Mouse (Mus musculus) ES-Bruce4 (cell line): ENCODE measurements around the gene Mrps33. TPM values are rescaled to one million over a fixed set of nuclear protein-coding genes. Genes with fewer than 3 reads are reported as not detected.

Experiments
- H3K27ac ChIP-seq: 2 replicates; pipeline ENCODE4 v1.5.1; 2012; ENCODE audit warnings: low read length, inconsistent platforms; ENCODE audit not compliant: insufficient read depth
- H3K27me3 ChIP-seq: 2 replicates; pipeline ENCODE4 v1.6.1; 2012; ENCODE audit warnings: mild to moderate bottlenecking, low read length, inconsistent platforms; ENCODE audit not compliant: control insufficient read depth, poor library complexity, insufficient read depth, severe bottlenecking
- H3K36me3 ChIP-seq: 2 replicates; pipeline ENCODE4 v1.6.1; 2012; ENCODE audit warnings: inconsistent platforms, mild to moderate bottlenecking, low read length, moderate library complexity; ENCODE audit not compliant: control insufficient read depth, poor library complexity, insufficient read depth, severe bottlenecking
- H3K4me1 ChIP-seq: one replicate; pipeline ENCODE4 v1.8.1; 2011; ENCODE audit warnings: low read length; ENCODE audit not compliant: control insufficient read depth, insufficient read depth
- H3K4me3 ChIP-seq: 2 replicates; pipeline ENCODE4 v1.5.1; 2011; ENCODE audit warnings: low read depth, mild to moderate bottlenecking, low read length
- H3K9ac ChIP-seq: 2 replicates; pipeline ENCODE4 v1.6.1; 2012; ENCODE audit warnings: low read depth, mild to moderate bottlenecking, inconsistent platforms; ENCODE audit not compliant: poor library complexity, severe bottlenecking
- H3K9me3 ChIP-seq: replicated peaks from 2 replicates; pipeline ENCODE4 v1.6.1; 2012; ENCODE audit warnings: mild to moderate bottlenecking, low read length, inconsistent platforms; ENCODE audit not compliant: control insufficient read depth, poor library complexity, insufficient read depth, severe bottlenecking
- CTCF ChIP-seq: IDR thresholded peaks from one replicate; pipeline ENCODE4 v1.8.1; 2011; ENCODE audit warnings: low read depth, low read length
- EP300 ChIP-seq: IDR thresholded peaks from 2 replicates; pipeline ENCODE4 v1.6.1; 2011; ENCODE audit warnings: low read depth, low read length; ENCODE audit not compliant: insufficient read depth
- POLR2A ChIP-seq: IDR thresholded peaks from one replicate; pipeline ENCODE4 v1.8.1; 2011; ENCODE audit warnings: low read length; ENCODE audit not compliant: insufficient read depth
- polyA plus RNA-seq: library from polyadenylated mRNA; stranded (reverse); fragments of >200 nt; gene quantifications from 2 replicates; pipeline ENCODE4 v1.2.4, GENCODE M21; 2011; ENCODE audit warnings: low read depth; ENCODE audit not compliant: missing spikeins, insufficient read depth, insufficient read length

Gene Mrps33
- polyA plus RNA-seq, 1 experiment, result 100 TPM

DNA sequence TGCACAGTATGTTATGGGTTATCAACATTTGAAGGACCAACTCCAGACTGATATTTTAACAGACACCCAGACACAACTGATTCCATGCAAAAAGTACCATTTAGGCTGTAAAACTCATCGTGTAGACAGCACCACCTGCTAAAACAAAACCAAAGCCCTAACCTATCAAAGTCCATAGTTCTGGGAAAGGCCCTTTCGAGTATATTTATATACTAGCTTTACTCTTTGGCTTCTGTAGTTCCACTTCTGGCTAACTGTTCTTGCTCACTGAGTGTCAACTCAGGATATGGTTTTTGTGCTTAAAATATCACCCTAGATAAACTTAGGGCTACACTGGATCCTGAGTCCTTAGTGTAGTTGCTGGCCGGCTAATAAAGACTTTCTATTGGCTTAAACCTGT lies 10.5 kb upstream of the Mrps33 start:
- H3K36me3 ChIP-seq, result no peaks in the 10 kb centered on the region
- H3K27ac ChIP-seq, result no peak overlapping the region
- TF ChIP-seq CTCF (no peak), EP300 (no peak), POLR2A (no peak)
- no peak overlapping the region for H3K4me3 ChIP-seq
- H3K27me3 ChIP-seq, result no peaks in the 10 kb centered on the region
- no peak overlapping the region for H3K9ac ChIP-seq
- H3K4me1 ChIP-seq, result no peaks in the 10 kb centered on the region
- no peaks in the 10 kb centered on the region for H3K9me3 ChIP-seq

GRCm38 (mm10) chr6:39818922-39819321 lies 8.1 kb upstream of the Mrps33 start:
- no peaks in the 10 kb centered on the region for H3K9me3 ChIP-seq
- no peaks in the 10 kb centered on the region for H3K27me3 ChIP-seq
- no peak overlapping the region for H3K27ac ChIP-seq
- TF ChIP-seq CTCF (no peak), POLR2A (no peak), EP300 (no peak)
- H3K9ac ChIP-seq, result no peak overlapping the region
- no peak overlapping the region for H3K4me3 ChIP-seq
- no peaks in the 10 kb centered on the region for H3K36me3 ChIP-seq
- H3K4me1 ChIP-seq, result no peaks in the 10 kb centered on the region

GRCm38 (mm10) chr6:39808511-39808910 lies 2.3 kb downstream of the Mrps33 start:
- TF ChIP-seq CTCF (no peak), EP300 (no peak), POLR2A (no peak)
- no peak overlapping the region for H3K4me3 ChIP-seq
- H3K9ac ChIP-seq, result no peak overlapping the region
- H3K4me1 ChIP-seq, result no peaks in the 10 kb centered on the region
- H3K9me3 ChIP-seq, result no peaks in the 10 kb centered on the region
- no peak overlapping the region for H3K27ac ChIP-seq
- peaks cover 2% of the 10 kb centered on the region; the same call in 1 of the 2 replicates for H3K36me3 ChIP-seq
- H3K27me3 ChIP-seq, result no peaks in the 10 kb centered on the region

- H3K9me3 ChIP-seq, result no peaks in the 10 kb centered on the region
- TF ChIP-seq CTCF, result no peak
- TF ChIP-seq POLR2A, result no peak
- no peak for TF ChIP-seq EP300
- no peak overlapping the region for H3K27ac ChIP-seq
- H3K4me1 ChIP-seq, result no peaks in the 10 kb centered on the region
- H3K4me3 ChIP-seq, result no peak overlapping the region
- no peaks in the 10 kb centered on the region for H3K27me3 ChIP-seq
- peaks cover 5% of the 10 kb centered on the region for H3K36me3 ChIP-seq
- H3K9ac ChIP-seq, result no peak overlapping the region
Observed at GRCm38 (mm10) chr6:39807050-39807560, 3.7 kb downstream of the Mrps33 start.

DNA sequence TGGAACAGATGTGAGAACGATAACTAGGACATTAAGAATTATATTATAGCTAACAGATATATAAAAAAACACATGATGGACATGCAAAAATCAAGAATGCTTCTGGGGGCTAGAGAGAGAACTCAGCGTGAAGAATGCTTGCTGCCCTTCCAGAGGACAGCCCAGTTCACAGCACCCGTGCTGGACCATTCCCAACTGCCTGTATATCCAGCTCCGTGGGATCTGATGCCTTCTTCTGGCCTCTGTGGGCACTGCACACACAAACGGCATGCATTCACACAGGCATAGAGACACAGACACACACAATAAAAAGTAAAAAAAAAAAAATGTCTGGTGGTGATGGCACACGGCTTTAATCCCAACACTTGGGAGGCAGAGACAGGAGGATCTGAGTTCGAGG lies 4.5 kb downstream of the Mrps33 start:
- H3K27ac ChIP-seq, result no peak overlapping the region
- H3K4me3 ChIP-seq, result no peak overlapping the region
- H3K27me3 ChIP-seq, result no peaks in the 10 kb centered on the region
- peaks cover 7% of the 10 kb centered on the region for H3K36me3 ChIP-seq
- H3K9ac ChIP-seq, result no peak overlapping the region
- no peaks in the 10 kb centered on the region for H3K9me3 ChIP-seq
- H3K4me1 ChIP-seq, result no peaks in the 10 kb centered on the region
- TF ChIP-seq CTCF (no peak), EP300 (no peak), POLR2A (no peak)

DNA sequence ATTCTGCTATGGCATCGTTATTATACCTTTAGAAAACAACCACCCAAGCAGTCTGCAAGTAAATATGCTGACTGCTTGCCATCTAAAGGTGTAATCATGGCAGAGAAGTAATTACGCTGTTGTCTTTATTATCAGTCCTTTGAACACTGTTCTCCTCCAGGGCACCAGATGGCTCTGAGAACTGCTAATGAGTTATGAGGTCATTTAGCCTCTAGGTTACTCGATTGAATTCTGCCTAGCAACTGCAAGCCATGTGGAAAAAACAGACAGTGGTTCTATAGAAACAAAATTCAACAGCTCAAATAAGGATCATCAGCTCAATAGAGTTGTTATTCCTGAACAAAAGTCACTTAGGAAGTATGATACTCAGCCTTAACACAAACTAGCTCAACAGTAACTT lies 4.9 kb downstream of the Mrps33 start:
- Histone ChIP-seq H3K4me3 (no peak overlapping the region), H3K27ac (no peak overlapping the region), H3K27me3 (no peaks in the 10 kb centered on the region), H3K4me1 (no peaks in the 10 kb centered on the region), H3K9ac (no peak overlapping the region), H3K9me3 (no peaks in the 10 kb centered on the region), H3K36me3 (peaks cover 7% of the 10 kb centered on the region)
- no peak for TF ChIP-seq POLR2A
- TF ChIP-seq EP300, result no peak
- no peak for TF ChIP-seq CTCF
